Mouse (Mus musculus): ENCODE measurements at regions not wholly inside any gene's neighbourhood (a gene's known extent, or its start where the extent isn't known, plus 50 kb on each side); places are given as distances from the start of the nearest gene placed in this dataset.

- no peak for TF ChIP-seq CTCF (IDR thresholded peaks at IDR 0.05; ENCODE audit: control insufficient read depth, insufficient read depth, insufficient read length)
- TF ChIP-seq MYOG (IDR thresholded peaks at IDR 0.05; ENCODE audit: control insufficient read depth, extremely low read depth, insufficient read length): no peak
- TF ChIP-seq USF1 (IDR thresholded peaks at IDR 0.05; ENCODE audit: low read depth): no peak
- TF ChIP-seq MAX (IDR thresholded peaks at IDR 0.05): no peak
- TF ChIP-seq CEBPB (IDR thresholded peaks at IDR 0.05; ENCODE audit: low read depth): no peak
Observed at GRCm38 (mm10) chr2:115120206-115120503, 461.4 kb upstream of the BC052040 start.

Measured in C2C12 (cell line).